Comparison of ENCODE assay signal across 24 mouse cellular contexts in the genomic region with DNA sequence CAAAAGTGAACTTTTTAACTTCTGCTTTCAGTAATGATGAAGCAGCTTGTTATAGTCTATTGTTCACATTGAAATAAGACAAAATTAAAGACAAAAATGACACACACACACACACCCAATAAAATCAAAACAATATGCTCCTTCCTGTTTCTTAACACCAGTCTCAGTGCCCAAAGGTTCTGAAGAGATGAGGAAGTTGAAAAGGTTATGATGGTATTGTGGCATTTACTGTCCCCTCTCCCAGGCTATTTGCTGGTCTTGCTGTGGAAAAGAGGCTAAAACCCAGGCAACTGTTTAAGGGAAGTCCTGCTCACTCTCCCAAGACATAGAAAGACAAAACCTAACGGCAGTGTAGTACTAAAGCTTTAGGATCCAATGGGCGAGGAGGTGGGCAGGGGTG. TPM values are rescaled to one million over a fixed set of nuclear protein-coding genes. Genes with fewer than 3 reads are reported as not detected.
DNase-seq lines count a peak whose midpoint lies in the region; ATAC-seq and TF ChIP-seq lines count a peak whose summit lies in the region.
"Had no signal": no experiment of that assay in that cellular context is flagged by ENCODE, and none has a peak within 500 bp of the region (broad histone marks: within the 10 kb centered on the region; RNA-seq: fewer than 3 reads in every experiment).

No protein-coding gene starts in this region.

- ATAC-seq in liver, embryonic 12.5 days, result no peak
- ATAC-seq in megakaryocyte, adult 5-6 weeks (ENCODE audit: poor library complexity, severe bottlenecking), result peak; percentile 90
- ATAC-seq: forebrain, postnatal 0 days had no signal

- H3K4me2 ChIP-seq in liver, embryonic 12.5 days, result no peak overlapping the region
- H3K4me2 ChIP-seq: heart, embryonic 15.5 days; hindbrain, embryonic 15.5 days; liver, embryonic 13.5 days; lung, embryonic 15.5 days; midbrain, embryonic 11.5 days had no signal

- TF ChIP-seq POLR2A in liver, adult 2 months (IDR thresholded peaks at IDR 0.05; ENCODE audit: extremely low read depth, insufficient read depth, low read length), result no peak
- no peak for TF ChIP-seq POLR2A in bone marrow macrophage, adult 2 months (IDR thresholded peaks at IDR 0.05; ENCODE audit: borderline replicate concordance, low read depth, low read length)

- no peak overlapping the region for H3K4me3 ChIP-seq in liver, adult 2 months (ENCODE audit: insufficient read depth, low read depth, low read length)
- no peak overlapping the region for H3K4me3 ChIP-seq in liver, embryonic 12.5 days
- H3K4me3 ChIP-seq in bone marrow macrophage, adult 2 months (ENCODE audit: insufficient read depth, low read length), result no peak overlapping the region
- H3K4me3 ChIP-seq: forebrain, embryonic 10.5 days; heart, embryonic 15.5 days; hindbrain, embryonic 15.5 days; layer of hippocampus, adult 2 months; liver, embryonic 13.5 days; lung, embryonic 15.5 days had no signal

- H3K27me3 ChIP-seq in liver, adult 2 months (ENCODE audit: control insufficient read depth, insufficient read depth, low read length), result no peaks in the 10 kb centered on the region
- H3K27me3 ChIP-seq in liver, embryonic 12.5 days (replicated peaks), result no peaks in the 10 kb centered on the region
- H3K27me3 ChIP-seq in splenic B cell, adult 2 months (ENCODE audit: control insufficient read depth, insufficient read depth, low read length, poor library complexity, severe bottlenecking), result no peaks in the 10 kb centered on the region
- H3K27me3 ChIP-seq: heart, embryonic 15.5 days; hindbrain, embryonic 15.5 days; liver, embryonic 13.5 days; lung, embryonic 15.5 days had no signal

- no peaks in the 10 kb centered on the region; the same call in 1 of the 2 replicates for H3K36me3 ChIP-seq in liver, adult 2 months (ENCODE audit: control insufficient read depth, insufficient read depth, low read length)
- 0 out of 2 replicates have a peak, but pooled peaks cover 3% of the 10 kb centered on the region for H3K36me3 ChIP-seq in liver, embryonic 12.5 days
- H3K36me3 ChIP-seq in splenic B cell, adult 2 months (ENCODE audit: control insufficient read depth, insufficient read depth, low read length, poor library complexity, severe bottlenecking), result peaks cover 2% of the 10 kb centered on the region; the same call in 1 of the 2 replicates
- H3K36me3 ChIP-seq: forebrain, embryonic 10.5 days; heart, embryonic 15.5 days; hindbrain, embryonic 15.5 days; liver, embryonic 13.5 days; lung, embryonic 15.5 days had no signal

- H3K79me2 ChIP-seq in liver, adult 2 months (ENCODE audit: control insufficient read depth, insufficient read depth, low read length), result peaks cover 2% of the 10 kb centered on the region; the same call in 1 of the 2 replicates

- peaks cover 3% of the 10 kb centered on the region; the same call in 1 of the 2 replicates for H3K4me1 ChIP-seq in liver, adult 2 months (ENCODE audit: control insufficient read depth, insufficient read depth, low read length)
- H3K4me1 ChIP-seq in liver, embryonic 12.5 days, result no peaks in the 10 kb centered on the region
- H3K4me1 ChIP-seq in bone marrow macrophage, adult 2 months (ENCODE audit: control insufficient read depth, insufficient read depth, low read length), result peaks cover 25% of the 10 kb centered on the region
- H3K4me1 ChIP-seq: forebrain, embryonic 10.5 days; heart, embryonic 15.5 days; hindbrain, embryonic 15.5 days; liver, embryonic 13.5 days; lung, embryonic 15.5 days had no signal

- no peaks in the 10 kb centered on the region for H3K9me3 ChIP-seq in liver, embryonic 12.5 days (replicated peaks)
- H3K9me3 ChIP-seq: forebrain, embryonic 10.5 days; heart, embryonic 15.5 days; hindbrain, embryonic 15.5 days; liver, embryonic 13.5 days; lung, embryonic 15.5 days had no signal

- no peak overlapping the region for H3K9ac ChIP-seq in liver, adult 2 months (ENCODE audit: low read depth, low read length)
- H3K9ac ChIP-seq in liver, embryonic 12.5 days, result no peak overlapping the region
- H3K9ac ChIP-seq: forebrain, postnatal 0 days; heart, embryonic 15.5 days; hindbrain, embryonic 15.5 days; liver, embryonic 13.5 days; lung, embryonic 15.5 days had no signal

- H3K27ac ChIP-seq in liver, adult 2 months (replicated peaks; ENCODE audit: insufficient read depth, low read depth, low read length), result no peak overlapping the region
- H3K27ac ChIP-seq in liver, embryonic 12.5 days, result no peak overlapping the region
- H3K27ac ChIP-seq in bone marrow macrophage, adult 2 months (ENCODE audit: insufficient read depth, low read depth, low read length), result peak overlapping the region; percentile 71
- H3K27ac ChIP-seq: forebrain, embryonic 10.5 days; heart, embryonic 15.5 days; hindbrain, embryonic 15.5 days; layer of hippocampus, adult 2 months; liver, embryonic 13.5 days; lung, embryonic 15.5 days had no signal

- TF ChIP-seq CTCF in liver, adult 2 months (IDR thresholded peaks at IDR 0.05; ENCODE audit: low read depth, low read length), result no peak
- TF ChIP-seq CTCF in bone marrow macrophage, adult 2 months (IDR thresholded peaks at IDR 0.05; ENCODE audit: low read depth, low read length), result no peak

- WGBS in liver, adult 2 months, result 87% methylated on average over 2 of the region's 2 CpGs
- WGBS in liver, embryonic 12.5 days (ENCODE audit: insufficient replicate concordance), result 58% methylated on average over 2 of the region's 2 CpGs

- DNase-seq in liver, adult 2 months (ENCODE audit: extremely low read depth, low read depth, low spot score), result peak; percentile 38
- DNase-seq in splenic B cell, adult 2 months (ENCODE audit: low read depth, low spot score), result peak; percentile 15
- no peak for DNase-seq in cerebellum, adult 9-11 months
- no peak for DNase-seq in layer of hippocampus, postnatal 10 days (ENCODE audit: low spot score in 2 of 2)
- DNase-seq: adrenal gland, postnatal 10 days; B cell, adult 2 months; cerebellum, adult 9-10 months; forebrain, postnatal 0 days; gastrocnemius, postnatal 25 days; heart, postnatal 4 days; kidney, adult 9 months; kidney, postnatal 14 days; liver, embryonic 13.5 days; lung, postnatal 4 days; right cerebral cortex, postnatal 14 days had no signal

RNA-seq across cellular contexts. Expression of a gene that starts 38.1 kb away (rescaled TPM):
- total RNA-seq in liver, adult 2 months (2014; rRNA removed), result 9.0 and 10.1 TPM in 2 replicates
- polyA plus RNA-seq in liver, adult 2 months (2012; rRNA removed), result 5.3 and 5.8 TPM in 2 replicates
- 60.8 and 62.5 TPM in 2 replicates for polyA plus RNA-seq in liver, embryonic 12.5 days (2016; fragmentation: Nextera tagmentation; extraction: Ambion mirVana)
- 89.3 and 108 TPM in 2 replicates for polyA plus RNA-seq in bone marrow macrophage, adult 2 months (2012; ENCODE audit: insufficient read depth, insufficient read length, missing spikeins)
- 79.2 and 108 TPM in 2 replicates for total RNA-seq in megakaryocyte, adult 5-6 weeks (2015)
- 62.0 and 70.3 TPM in 2 replicates for total RNA-seq in megakaryocyte, adult 5-6 weeks (2017)
- total RNA-seq in layer of hippocampus, postnatal 10 days (2021), result 10 to 100 TPM; 53.5 to 56.9 TPM

Comparison
In these comparisons a context has a peak if more than half of its experiments do, and no peak if none do; other contexts are left out.
1. DNase-seq: peak in liver, adult 2 months (single experiment) and splenic B cell, adult 2 months (single experiment); none in cerebellum, adult 9-11 months (single experiment) and layer of hippocampus, postnatal 10 days (0 of 2).